Mouse (Mus musculus): ENCODE data around the gene Pum3. TPM values are rescaled to one million over a fixed set of nuclear protein-coding genes. Genes with fewer than 3 reads are reported as not detected.

The Pum3 gene
- 69.1 TPM for polyA plus RNA-seq (2014; fragmentation: Illumina TruSeq; extraction: RNeasy Lipid Tissue Mini Kit (QIAGEN cat#74804); ENCODE audit: low read depth, low replicate concordance)

GRCm38 (mm10) chr19:27429745-27430251 is at the start of gene Pum3:
Pum3 (minus strand) TSS chr19:27429825.

Other genes starting within 250 kb of the Pum3 start
- gene Vldlr, start 213.3 kb downstream of the Pum3 start, polyA plus RNA-seq (2014; fragmentation: Illumina TruSeq; extraction: RNeasy Lipid Tissue Mini Kit (QIAGEN cat#74804); ENCODE audit: low read depth, low replicate concordance): 6.3 TPM
- not detected for gene Kcnv2, start 107.2 kb downstream of the Pum3 start, polyA plus RNA-seq (2014; fragmentation: Illumina TruSeq; extraction: RNeasy Lipid Tissue Mini Kit (QIAGEN cat#74804); ENCODE audit: low read depth, low replicate concordance)

Measured in liver, adult 10 weeks (tissue).